Mouse (Mus musculus): ENCODE data around the gene Mylk2. TPM values are rescaled to one million over a fixed set of nuclear protein-coding genes. Genes with fewer than 3 reads are reported as not detected.

The Mylk2 gene
- polyA plus RNA-seq, 1 experiment from 2014 or later, result 0.05 TPM

DNA sequence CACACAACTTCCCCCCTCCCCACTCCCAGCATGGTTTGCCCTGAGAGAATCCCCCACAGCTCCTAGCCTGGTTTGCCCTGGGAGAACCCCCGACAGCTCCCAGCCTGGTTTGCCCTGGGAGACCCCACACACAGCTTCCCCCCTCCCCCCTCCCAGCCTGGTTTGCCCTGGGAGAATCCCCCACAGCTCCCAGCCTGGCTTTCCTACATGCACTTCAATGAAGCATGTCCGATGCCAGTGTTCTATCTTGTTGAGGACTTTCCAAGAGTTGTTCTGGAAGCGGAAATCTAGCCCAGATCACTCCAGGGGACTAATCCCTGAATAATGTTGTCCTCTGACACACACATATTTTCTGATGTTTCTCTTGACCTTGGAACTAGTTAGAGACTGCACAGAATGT, 8.5 kb upstream of the Mylk2 start:
- no peaks in the 10 kb centered on the region for H3K9me3 ChIP-seq
- no peak overlapping the region for H3K27ac ChIP-seq
- no peak overlapping the region for H3K4me3 ChIP-seq
- peaks cover 31% of the 10 kb centered on the region for H3K4me1 ChIP-seq
- H3K27me3 ChIP-seq, result no peaks in the 10 kb centered on the region
- no peak for ATAC-seq (ENCODE audit: low FRiP score, low read depth)
- no peak overlapping the region for H3K9ac ChIP-seq
- H3K36me3 ChIP-seq, result 0 out of 2 replicates have a peak, but pooled peaks cover 3% of the 10 kb centered on the region
- H3K4me2 ChIP-seq (replicated peaks), result no peak overlapping the region
- WGBS, result 23% methylated on average over 3 of the region's 3 CpGs

DNA sequence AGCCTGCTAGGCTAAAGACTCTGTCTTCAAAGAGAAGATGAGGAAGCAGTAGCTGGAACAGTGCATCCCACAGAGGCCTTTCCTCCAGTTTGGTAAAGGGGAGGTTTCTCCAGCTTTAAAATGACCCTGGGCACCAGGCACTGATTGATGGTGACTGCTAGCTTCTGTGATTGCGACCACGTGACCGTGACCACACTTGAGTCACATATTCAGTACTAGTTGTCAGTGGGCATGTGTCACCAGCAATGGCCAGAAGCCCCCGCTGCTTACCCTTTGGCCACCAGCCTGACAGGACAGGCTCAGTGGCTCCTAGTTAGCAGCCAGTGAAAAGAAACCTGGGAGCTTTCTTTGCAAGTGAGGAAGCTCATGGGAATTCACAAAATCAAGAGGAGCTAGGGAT, 7.6 kb upstream of the Mylk2 start:
- no peak overlapping the region for H3K9ac ChIP-seq
- H3K27ac ChIP-seq, result no peak overlapping the region
- no peaks in the 10 kb centered on the region for H3K27me3 ChIP-seq
- no peak overlapping the region for H3K4me2 ChIP-seq (replicated peaks)
- 0 out of 2 replicates have a peak, but pooled peaks cover 3% of the 10 kb centered on the region for H3K36me3 ChIP-seq
- ATAC-seq (ENCODE audit: low FRiP score, low read depth), result no peak
- WGBS, result 83% methylated on average over 4 of the region's 4 CpGs
- H3K4me1 ChIP-seq, result peaks cover 32% of the 10 kb centered on the region
- H3K9me3 ChIP-seq, result no peaks in the 10 kb centered on the region
- H3K4me3 ChIP-seq, result no peak overlapping the region

DNA sequence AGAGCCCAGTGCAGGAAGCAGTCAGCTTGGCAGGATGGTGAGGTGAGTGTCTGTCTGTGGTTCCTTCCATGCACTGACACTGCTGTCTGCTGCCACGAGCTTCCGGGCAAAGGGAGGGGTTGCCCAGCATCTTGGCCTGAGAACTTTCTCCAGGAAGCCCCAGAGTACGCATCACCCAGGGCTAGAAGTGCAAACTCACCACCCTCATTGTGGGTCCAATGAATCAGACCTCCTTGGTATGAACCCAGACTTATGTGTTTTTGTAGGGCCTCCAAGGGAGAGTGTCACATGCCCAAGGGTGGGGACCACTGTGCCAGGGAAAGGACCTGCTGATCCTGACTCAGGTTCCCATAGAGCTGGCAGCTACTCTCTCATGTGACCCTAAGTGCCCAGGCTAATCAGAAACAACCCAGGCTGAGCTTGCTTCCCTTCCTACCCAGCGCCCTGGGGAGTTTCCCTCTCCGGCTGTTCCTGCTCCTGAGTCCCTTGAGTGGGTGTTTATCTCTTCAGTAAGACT, 7.0 kb upstream of the Mylk2 start:
- 0 out of 2 replicates have a peak, but pooled peaks cover 3% of the 10 kb centered on the region for H3K36me3 ChIP-seq
- peaks cover 32% of the 10 kb centered on the region for H3K4me1 ChIP-seq
- no peak overlapping the region for H3K9ac ChIP-seq
- H3K27me3 ChIP-seq, result no peaks in the 10 kb centered on the region
- WGBS, result 72% methylated on average over 5 of the region's 5 CpGs
- no peak overlapping the region for H3K27ac ChIP-seq
- no peak overlapping the region for H3K4me2 ChIP-seq (replicated peaks)
- no peak overlapping the region for H3K4me3 ChIP-seq
- H3K9me3 ChIP-seq, result no peaks in the 10 kb centered on the region
- no peak for ATAC-seq (ENCODE audit: low FRiP score, low read depth)

DNA sequence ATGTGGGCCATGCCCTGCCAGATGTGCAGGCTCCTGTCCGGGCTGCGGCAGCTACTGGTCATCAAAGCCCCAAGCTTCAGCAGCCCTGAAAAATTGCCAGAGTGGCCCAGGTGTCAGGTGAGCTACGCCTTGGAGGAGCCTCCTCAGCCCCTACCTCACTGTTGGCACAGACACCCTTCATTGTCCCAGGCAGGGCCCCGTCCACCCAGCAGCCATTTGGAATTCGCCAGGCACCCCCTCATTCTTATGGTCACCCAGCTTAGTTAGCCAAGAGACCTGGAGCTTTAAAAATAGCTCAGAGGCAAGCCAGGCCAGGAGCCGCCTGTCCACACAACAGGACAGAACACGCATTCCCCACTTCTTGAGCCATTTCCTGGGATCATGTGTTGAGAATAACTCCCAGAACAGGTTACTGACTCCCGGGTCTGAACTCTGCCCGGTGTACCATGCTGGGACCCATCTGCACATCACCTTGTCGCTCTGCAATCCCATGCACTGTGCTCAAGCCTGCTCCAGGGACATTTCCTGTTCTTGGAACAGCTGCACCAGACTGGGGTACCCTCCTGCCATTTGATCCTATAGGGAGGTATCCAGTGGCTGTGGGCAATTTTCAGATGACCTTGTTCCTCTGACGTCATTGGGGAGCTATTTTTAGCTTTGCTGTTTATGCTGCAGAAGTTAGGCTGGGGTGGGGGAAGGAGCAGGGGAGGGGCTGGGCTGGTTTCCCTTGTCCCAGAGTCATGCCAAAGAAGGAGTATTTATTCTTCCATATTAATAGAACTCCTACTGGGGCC, 5.9 kb upstream of the Mylk2 start:
- Histone ChIP-seq H3K4me1 (peaks cover 32% of the 10 kb centered on the region), H3K9ac (no peak overlapping the region), H3K4me2 (replicated peaks) (no peak overlapping the region), H3K4me3 (no peak overlapping the region), H3K27ac (peak overlapping the region; percentile 33; the same call in 1 of the 2 replicates), H3K27me3 (peaks cover 3% of the 10 kb centered on the region; the same call in 1 of the 2 replicates), H3K9me3 (no peaks in the 10 kb centered on the region), H3K36me3 (no peaks in the 10 kb centered on the region)
- WGBS, result 30% methylated on average over 11 of the region's 11 CpGs
- ATAC-seq (ENCODE audit: low FRiP score, low read depth), result peak; percentile 65

DNA sequence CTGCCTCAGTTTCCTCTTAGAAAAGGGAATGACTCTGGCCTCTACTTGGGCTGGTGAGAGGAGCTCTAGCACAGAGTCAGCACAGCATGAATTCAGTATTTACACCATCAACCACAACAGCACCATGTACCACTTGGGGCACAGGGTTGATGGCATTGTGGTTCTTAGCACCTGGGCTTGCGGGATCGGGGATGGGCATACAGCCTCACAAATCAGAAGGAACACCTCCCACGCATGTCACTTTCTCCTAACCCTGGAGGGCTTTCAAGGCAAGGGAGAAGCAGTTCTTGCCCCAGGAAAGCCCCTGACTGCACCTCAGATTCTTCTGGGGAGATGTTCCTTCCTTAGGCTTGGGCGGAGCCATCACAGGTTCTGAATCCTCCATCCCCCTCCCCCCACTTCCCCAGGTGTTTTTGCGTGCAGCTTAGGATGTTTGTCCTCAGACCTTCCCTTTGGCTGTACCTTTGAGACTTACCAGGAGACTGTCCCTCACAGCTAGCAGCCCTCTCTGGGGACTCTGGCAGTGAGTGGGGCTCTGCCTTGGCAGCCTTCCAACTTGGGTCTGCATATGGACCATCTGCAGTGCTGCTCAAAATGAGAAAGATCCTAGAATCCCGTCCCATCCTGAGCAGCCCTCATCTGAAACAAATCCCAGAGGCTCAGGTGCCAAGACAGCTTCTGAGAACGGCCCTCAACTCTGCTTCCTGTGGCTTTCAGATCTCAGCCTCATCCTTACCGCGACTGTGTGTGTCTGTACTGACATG, 4.7 kb upstream of the Mylk2 start:
- Histone ChIP-seq H3K27me3 (peaks cover 16% of the 10 kb centered on the region), H3K27ac (no peak overlapping the region), H3K9me3 (no peaks in the 10 kb centered on the region), H3K4me3 (no peak overlapping the region), H3K4me1 (peaks cover 32% of the 10 kb centered on the region), H3K9ac (no peak overlapping the region), H3K4me2 (replicated peaks) (no peak overlapping the region), H3K36me3 (no peaks in the 10 kb centered on the region)
- no peak for ATAC-seq (ENCODE audit: low FRiP score, low read depth)
- 56% methylated on average over 9 of the region's 9 CpGs for WGBS

DNA sequence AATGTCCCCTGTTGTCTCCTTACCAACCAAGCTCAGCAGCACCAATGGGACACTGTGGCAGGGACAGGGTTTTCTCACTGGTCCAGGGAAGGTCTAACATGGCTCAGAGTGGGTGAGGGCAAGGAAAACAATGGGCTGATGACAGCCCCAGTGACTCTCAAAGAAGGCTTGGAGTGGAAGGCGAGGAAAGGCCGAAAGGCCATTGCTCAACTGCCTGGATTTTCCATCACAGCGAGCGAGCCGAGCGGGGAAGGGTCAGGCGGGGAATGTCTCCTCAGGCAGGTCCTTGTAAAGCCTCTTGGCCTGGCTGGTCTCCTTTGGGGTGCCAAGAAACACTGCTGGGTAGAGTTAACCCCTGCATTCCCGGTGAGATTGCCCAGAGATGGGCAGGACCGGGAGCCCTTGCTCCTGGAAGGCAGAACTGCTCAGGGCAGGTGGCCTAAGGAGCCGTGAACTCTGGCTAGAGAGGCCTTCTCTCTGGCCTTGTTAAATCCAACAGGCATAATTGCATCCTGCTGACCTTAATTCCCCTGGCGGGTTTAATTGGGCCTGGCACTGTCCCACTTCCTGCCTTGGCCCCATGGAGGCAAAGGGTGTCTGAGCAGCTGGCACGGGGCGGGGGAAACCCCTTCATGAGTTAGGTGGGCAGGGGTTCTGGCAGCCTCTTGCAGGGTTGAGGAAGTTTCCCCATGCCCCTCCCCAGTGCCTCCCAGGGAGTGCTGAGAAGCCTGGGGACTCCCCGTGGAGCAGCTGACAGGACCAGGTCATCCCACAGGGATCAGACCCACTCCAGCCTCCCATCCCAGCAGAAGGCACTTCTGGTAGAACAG, 3.8 kb upstream of the Mylk2 start:
- no peaks in the 10 kb centered on the region for H3K9me3 ChIP-seq
- no peak overlapping the region for H3K27ac ChIP-seq

DNA sequence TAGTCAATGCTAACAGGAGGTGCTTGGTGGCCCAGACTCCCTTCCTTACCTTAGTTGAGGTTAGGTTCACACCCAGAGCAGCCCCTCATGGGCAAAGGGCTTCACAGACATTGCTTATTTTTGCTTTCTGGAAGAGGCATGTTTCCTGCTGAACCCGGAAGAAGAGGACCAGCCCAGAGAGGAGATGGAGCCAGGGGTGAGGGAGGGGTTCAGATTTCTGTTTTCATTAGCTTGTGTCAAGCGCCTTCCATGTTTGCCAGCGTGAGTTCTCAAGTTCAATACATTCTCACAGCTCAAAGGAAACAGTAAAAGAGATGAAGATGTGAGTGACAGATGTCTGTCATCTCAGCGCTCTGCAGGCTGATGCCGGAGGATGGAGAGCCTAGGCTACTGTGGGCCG, 1.3 kb upstream of the Mylk2 start:
- no peak overlapping the region for H3K9ac ChIP-seq
- no peaks in the 10 kb centered on the region for H3K36me3 ChIP-seq
- no peak for ATAC-seq (ENCODE audit: low FRiP score, low read depth)
- no peaks in the 10 kb centered on the region for H3K9me3 ChIP-seq
- no peak overlapping the region for H3K4me2 ChIP-seq (replicated peaks)
- no peak overlapping the region for H3K4me3 ChIP-seq
- WGBS, result 80% methylated on average over 6 of the region's 6 CpGs
- H3K4me1 ChIP-seq, result peaks cover 33% of the 10 kb centered on the region
- peaks cover 42% of the 10 kb centered on the region for H3K27me3 ChIP-seq
- H3K27ac ChIP-seq, result no peak overlapping the region

More for the DNA sequence above, 3.8 kb upstream of the Mylk2 start:
- no peak for ATAC-seq (ENCODE audit: low FRiP score, low read depth)
- H3K4me3 ChIP-seq, result no peak overlapping the region
- 0 out of 2 replicates have a peak overlapping the region, but pooled peaks have one; percentile 3 for H3K4me2 ChIP-seq (replicated peaks)
- 32% methylated on average over 14 of the region's 14 CpGs for WGBS
- H3K9ac ChIP-seq, result no peak overlapping the region
- H3K4me1 ChIP-seq, result peaks cover 32% of the 10 kb centered on the region
- no peaks in the 10 kb centered on the region for H3K36me3 ChIP-seq
- peaks cover 24% of the 10 kb centered on the region for H3K27me3 ChIP-seq

DNA sequence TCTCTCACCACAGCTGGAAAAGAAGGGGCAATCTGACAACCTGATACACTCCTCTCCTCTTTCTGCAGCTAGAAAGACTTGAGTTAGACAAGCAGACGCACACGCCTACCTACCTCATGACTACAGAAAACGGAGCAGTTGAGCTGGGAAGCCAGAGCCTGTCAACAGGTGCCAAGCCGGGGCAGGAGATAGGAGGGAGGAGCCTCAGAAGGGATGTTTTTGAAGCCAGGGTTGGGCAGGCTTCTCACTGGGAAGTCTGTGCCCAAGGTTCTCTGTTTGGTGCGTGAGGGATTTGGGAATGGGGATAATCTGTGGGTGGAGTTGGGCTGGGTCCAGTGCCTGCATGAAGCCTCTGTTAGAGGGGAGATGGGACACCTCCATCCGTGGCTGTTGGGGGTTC, 280 bp downstream of the Mylk2 start:
- Histone ChIP-seq H3K4me3 (no peak overlapping the region), H3K4me1 (peaks cover 19% of the 10 kb centered on the region)
- WGBS, result 28% methylated on average over 6 of the region's 6 CpGs

DNA sequence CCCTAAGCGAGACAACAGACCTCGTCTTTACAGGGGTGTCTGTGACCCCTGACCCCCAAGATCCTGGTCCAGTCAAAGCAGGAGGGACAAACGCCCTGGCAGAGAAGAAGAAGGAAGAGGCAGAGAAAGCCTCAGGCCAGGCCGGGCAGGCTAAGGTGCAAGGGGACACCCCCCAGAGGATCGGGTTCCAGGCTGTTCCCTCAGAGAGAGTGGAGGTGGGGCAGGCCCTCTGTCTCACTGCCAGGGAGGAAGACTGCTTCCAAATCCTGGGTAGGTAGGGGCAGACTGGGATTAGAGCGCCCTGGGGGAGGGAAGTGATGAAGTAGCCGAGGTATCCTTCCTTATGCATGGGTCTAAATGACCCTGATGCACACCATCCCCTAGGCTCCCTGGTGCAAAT, 2.3 kb downstream of the Mylk2 start:
- WGBS, result 24% methylated on average over 7 of the region's 7 CpGs
- H3K27me3 ChIP-seq, result peaks cover 42% of the 10 kb centered on the region
- no peak overlapping the region for H3K27ac ChIP-seq
- H3K9ac ChIP-seq, result no peak overlapping the region
- H3K4me2 ChIP-seq (replicated peaks), result no peak overlapping the region
- ATAC-seq (ENCODE audit: low FRiP score, low read depth), result no peak
- H3K4me3 ChIP-seq, result no peak overlapping the region
- H3K9me3 ChIP-seq, result no peaks in the 10 kb centered on the region
- H3K36me3 ChIP-seq, result no peaks in the 10 kb centered on the region
- H3K4me1 ChIP-seq, result peaks cover 6% of the 10 kb centered on the region

More for the DNA sequence above, 280 bp downstream of the Mylk2 start:
- Histone ChIP-seq H3K27ac (no peak overlapping the region), H3K9me3 (no peaks in the 10 kb centered on the region), H3K4me2 (replicated peaks) (no peak overlapping the region), H3K9ac (no peak overlapping the region), H3K27me3 (peaks cover 42% of the 10 kb centered on the region), H3K36me3 (no peaks in the 10 kb centered on the region)
- no peak for ATAC-seq (ENCODE audit: low FRiP score, low read depth)

DNA sequence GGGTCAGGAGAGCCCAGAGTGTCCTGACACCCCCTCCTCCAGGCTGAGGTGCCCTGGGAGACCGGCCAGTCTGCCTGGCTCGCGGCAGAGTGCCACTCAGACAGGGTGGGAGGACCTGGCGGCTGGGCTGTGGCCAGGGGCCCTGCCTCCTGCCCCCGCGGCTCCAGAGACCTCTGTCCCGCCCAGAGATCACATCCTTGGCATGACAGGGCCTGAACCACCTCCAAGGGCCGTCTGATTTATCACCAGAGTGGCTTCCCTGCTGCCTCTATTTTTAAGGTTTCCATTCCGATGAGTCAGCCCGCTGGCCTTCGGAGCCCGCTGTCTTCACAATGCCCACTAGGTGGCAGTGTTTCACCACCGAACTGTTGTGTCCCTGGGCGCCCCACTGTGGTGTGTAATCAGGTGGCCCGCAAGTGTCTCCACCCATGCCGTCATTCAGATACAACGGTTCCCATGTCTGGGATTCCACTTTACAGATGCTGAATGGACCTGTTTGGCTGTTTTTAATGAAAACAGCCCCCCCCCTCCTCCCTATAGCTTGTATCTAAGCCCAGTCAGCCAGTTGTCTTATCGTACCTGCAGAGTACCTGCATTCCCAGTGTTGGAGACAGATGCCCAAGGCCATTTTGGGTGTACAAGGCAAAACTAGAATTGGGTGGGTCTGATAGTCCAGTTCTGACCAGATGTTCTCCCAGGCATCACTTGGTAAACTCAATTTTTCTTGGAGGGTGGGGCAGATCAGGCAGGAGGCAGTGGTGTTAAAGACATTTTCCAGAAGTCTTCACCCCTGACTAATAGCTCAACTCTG, 3.4 kb downstream of the Mylk2 start:
- Histone ChIP-seq H3K4me3 (peak overlapping the region; percentile 15), H3K27me3 (peaks cover 42% of the 10 kb centered on the region), H3K36me3 (no peaks in the 10 kb centered on the region), H3K4me1 (peaks cover 6% of the 10 kb centered on the region), H3K27ac (no peak overlapping the region), H3K4me2 (replicated peaks) (peak overlapping the region; percentile 54), H3K9me3 (no peaks in the 10 kb centered on the region), H3K9ac (no peak overlapping the region)
- 3% methylated on average over 18 of the region's 18 CpGs for WGBS
- peak; percentile 52 for ATAC-seq (ENCODE audit: low FRiP score, low read depth)

DNA sequence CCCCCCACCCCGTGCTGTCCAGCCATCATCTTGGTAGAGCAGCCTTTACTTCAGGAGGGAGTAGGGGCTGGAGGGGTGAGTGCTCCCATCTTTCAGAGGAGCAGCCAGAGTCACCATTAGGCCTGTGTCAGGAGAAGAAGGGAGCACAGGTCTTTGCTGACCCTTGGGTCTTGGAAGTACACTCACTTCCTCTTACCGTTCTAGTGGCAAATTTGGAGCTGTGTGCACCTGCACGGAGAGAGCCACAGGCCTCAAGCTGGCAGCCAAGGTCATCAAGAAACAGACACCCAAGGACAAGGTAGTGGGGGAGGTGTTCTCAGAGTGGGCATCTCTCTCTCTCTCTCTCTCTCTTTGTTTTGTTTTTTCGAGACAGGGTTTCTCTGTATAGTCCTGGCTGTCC, 4.3 kb downstream of the Mylk2 start:
- ATAC-seq (ENCODE audit: low FRiP score, low read depth), result no peak
- no peak overlapping the region for H3K27ac ChIP-seq
- H3K36me3 ChIP-seq, result no peaks in the 10 kb centered on the region
- H3K9me3 ChIP-seq, result no peaks in the 10 kb centered on the region
- H3K4me3 ChIP-seq, result no peak overlapping the region
- peaks cover 37% of the 10 kb centered on the region for H3K27me3 ChIP-seq
- no peak overlapping the region for H3K9ac ChIP-seq
- H3K4me2 ChIP-seq (replicated peaks), result no peak overlapping the region
- peaks cover 6% of the 10 kb centered on the region for H3K4me1 ChIP-seq
- WGBS, result 73% methylated on average over 4 of the region's 4 CpGs

Data from limb, embryonic 13.5 days (tissue).